Comparison of ENCODE assay signal across 8 mouse cellular contexts in genomic region chr5:63906149-63907093, GRCm38 (mm10).
DNase-seq lines count a peak whose midpoint lies in the region; ATAC-seq and TF ChIP-seq lines count a peak whose summit lies in the region.

No protein-coding gene starts in this region.

- TF ChIP-seq POLR2A in bone marrow, adult 2 months (IDR thresholded peaks at IDR 0.05; ENCODE audit: borderline replicate concordance, control insufficient read depth, low read depth, low read length), result no peak
- TF ChIP-seq POLR2A in embryonic fibroblast, embryonic 13.5 days (IDR thresholded peaks at IDR 0.05; ENCODE audit: low read depth, low read length), result no peak

- peak; percentile 71 for DNase-seq in A20 (ENCODE audit: low read depth, low spot score)
- DNase-seq in kidney, postnatal 10 days, result peak; percentile 88
- DNase-seq in natural killer cell, adult 2 months (ENCODE audit: low spot score in 2 of 2), result peak; percentile 70 to 81

- H3K9me3 ChIP-seq in heart, embryonic 11.5 days (replicated peaks; ENCODE audit: control insufficient read depth, low read length), result no peaks in the 10 kb centered on the region
- H3K9me3 ChIP-seq in liver, embryonic 12.5 days (replicated peaks), result no peaks in the 10 kb centered on the region
- H3K9me3 ChIP-seq in stomach, embryonic 14.5 days (ENCODE audit: control insufficient read depth, low read depth, low read length), result no peaks in the 10 kb centered on the region

- no peak overlapping the region for H3K27ac ChIP-seq in bone marrow, adult 2 months (ENCODE audit: control insufficient read depth, insufficient read depth, low read depth, low read length, poor library complexity)
- no peak overlapping the region for H3K27ac ChIP-seq in embryonic fibroblast, embryonic 13.5 days (ENCODE audit: insufficient read depth, low read length)
- H3K27ac ChIP-seq in heart, embryonic 11.5 days (ENCODE audit: low read depth, low read length), result no peak overlapping the region
- H3K27ac ChIP-seq in liver, embryonic 12.5 days, result no peak overlapping the region
- H3K27ac ChIP-seq in stomach, embryonic 14.5 days (ENCODE audit: low read length), result no peak overlapping the region

- H3K9ac ChIP-seq in heart, embryonic 11.5 days (ENCODE audit: low read depth, low read length), result no peak overlapping the region
- H3K9ac ChIP-seq in liver, embryonic 12.5 days, result no peak overlapping the region
- no peak overlapping the region for H3K9ac ChIP-seq in stomach, embryonic 14.5 days (replicated peaks; ENCODE audit: low read depth, low read length)

- no peak overlapping the region for H3K4me2 ChIP-seq in heart, embryonic 11.5 days
- no peak overlapping the region for H3K4me2 ChIP-seq in liver, embryonic 12.5 days
- H3K4me2 ChIP-seq in stomach, embryonic 14.5 days (replicated peaks; ENCODE audit: low read depth, low read length), result no peak overlapping the region; the same call in 1 of the 2 replicates

- no peak overlapping the region for H3K4me3 ChIP-seq in bone marrow, adult 2 months (replicated peaks; ENCODE audit: control insufficient read depth, low read depth, low read length)
- H3K4me3 ChIP-seq in embryonic fibroblast, embryonic 13.5 days (ENCODE audit: insufficient read depth, low read length), result no peak overlapping the region
- no peak overlapping the region for H3K4me3 ChIP-seq in heart, embryonic 11.5 days (ENCODE audit: low read depth, low read length)
- H3K4me3 ChIP-seq in liver, embryonic 12.5 days, result no peak overlapping the region
- no peak overlapping the region for H3K4me3 ChIP-seq in stomach, embryonic 14.5 days (ENCODE audit: low read depth, low read length)

- no peaks in the 10 kb centered on the region for H3K4me1 ChIP-seq in bone marrow, adult 2 months (ENCODE audit: control insufficient read depth, insufficient read depth, low read length)
- H3K4me1 ChIP-seq in embryonic fibroblast, embryonic 13.5 days (ENCODE audit: control insufficient read depth, insufficient read depth, low read length), result no peaks in the 10 kb centered on the region
- no peaks in the 10 kb centered on the region for H3K4me1 ChIP-seq in heart, embryonic 11.5 days (ENCODE audit: control insufficient read depth, insufficient read depth, low read length)
- no peaks in the 10 kb centered on the region for H3K4me1 ChIP-seq in liver, embryonic 12.5 days
- H3K4me1 ChIP-seq in stomach, embryonic 14.5 days (ENCODE audit: control insufficient read depth, insufficient read depth, low read length), result no peaks in the 10 kb centered on the region; the same call in 1 of the 2 replicates

- 0 out of 2 replicates have a peak, but pooled peaks have one; percentile 31 for ATAC-seq in heart, embryonic 11.5 days (replicated peaks; ENCODE audit: insufficient number of reproducible peaks, low FRiP score, low TSS enrichment)
- peak; percentile 51; the same call in 1 of the 2 replicates for ATAC-seq in liver, embryonic 12.5 days
- ATAC-seq in stomach, embryonic 14.5 days (ENCODE audit: insufficient number of reproducible peaks, insufficient read depth, low FRiP score, low read depth), result 0 out of 2 replicates have a peak, but pooled peaks have one; percentile 63

- no peaks in the 10 kb centered on the region for H3K36me3 ChIP-seq in heart, embryonic 11.5 days (ENCODE audit: control insufficient read depth, insufficient read depth, low read length)
- no peaks in the 10 kb centered on the region for H3K36me3 ChIP-seq in liver, embryonic 12.5 days
- no peaks in the 10 kb centered on the region for H3K36me3 ChIP-seq in stomach, embryonic 14.5 days (ENCODE audit: control insufficient read depth, insufficient read depth, low read length)

- 41% methylated on average over 13 of the region's 13 CpGs for WGBS in bone marrow, adult 2 months
- 42% methylated on average over 13 of the region's 13 CpGs for WGBS in heart, embryonic 11.5 days (ENCODE audit: insufficient replicate concordance)
- whole genome bisulfite sequencing in liver, embryonic 12.5 days (ENCODE audit: insufficient replicate concordance), result 37% methylated on average over 13 of the region's 13 CpGs
- WGBS in stomach, embryonic 14.5 days, result 37% methylated on average over 13 of the region's 13 CpGs

- peaks cover 12% of the 10 kb centered on the region for H3K27me3 ChIP-seq in heart, embryonic 11.5 days (ENCODE audit: control insufficient read depth, insufficient read depth, low read length)
- no peaks in the 10 kb centered on the region for H3K27me3 ChIP-seq in liver, embryonic 12.5 days (replicated peaks)
- no peaks in the 10 kb centered on the region for H3K27me3 ChIP-seq in stomach, embryonic 14.5 days (ENCODE audit: control insufficient read depth, insufficient read depth, low read length)

- TF ChIP-seq CTCF in bone marrow, adult 2 months (IDR thresholded peaks at IDR 0.05; ENCODE audit: control insufficient read depth, insufficient read depth, low read length), result peak; percentile 89
- TF ChIP-seq CTCF in embryonic fibroblast, embryonic 13.5 days (IDR thresholded peaks at IDR 0.05; ENCODE audit: borderline replicate concordance, insufficient read depth, low read length), result peak; percentile 67; the same call in 1 of the 2 replicates
